Mouse (Mus musculus) stomach, postnatal 0 days (tissue): ENCODE measurements around the gene Syngr2.

Experiments used
- CTCF ChIP-seq: IDR thresholded peaks from 2 replicates; pipeline ENCODE4 v1.5.1; 2016; ENCODE audit warnings: antibody characterized with exemption, low read depth, mild to moderate bottlenecking, moderate library complexity
- EP300 ChIP-seq: optimal IDR thresholded peaks from 2 replicates; pipeline ENCODE3; 2016; ENCODE audit warnings: antibody characterized with exemption

GRCm38 (mm10) chr11:117803166-117803688 is 6.2 kb upstream of the Syngr2 start:
- TF ChIP-seq CTCF (no peak), EP300 (no peak)
